Mouse (Mus musculus) ES-E14 (cell line): ENCODE data around the gene Olfr12.

Experiments
- CHD2 ChIP-seq: IDR thresholded peaks from 2 replicates; pipeline ENCODE4 v1.6.1; 2014; ENCODE audit warnings: mild to moderate bottlenecking, low read depth, low read length, inconsistent platforms
- HCFC1 ChIP-seq: IDR thresholded peaks from 2 replicates; pipeline ENCODE4 v1.6.1; 2012; ENCODE audit warnings: low read length, inconsistent platforms, borderline replicate concordance; ENCODE audit not compliant: insufficient read depth
- MAFK ChIP-seq: IDR thresholded peaks from 2 replicates; pipeline ENCODE4 v1.6.1; 2014; ENCODE audit warnings: mild to moderate bottlenecking, low read depth, low read length, inconsistent platforms; ENCODE audit not compliant: insufficient read depth
- ZC3H11A ChIP-seq: IDR thresholded peaks from 2 replicates; pipeline ENCODE4 v1.6.1; 2012; ENCODE audit warnings: low read depth, mild to moderate bottlenecking, inconsistent platforms, low read length, borderline replicate concordance

- no peak for TF ChIP-seq CHD2
- no peak for TF ChIP-seq MAFK
- TF ChIP-seq ZC3H11A = no peak
- TF ChIP-seq HCFC1 = peak; percentile 74; the same call in 1 of the 2 replicates
Measured at GRCm38 (mm10) chr1:92641514-92642272, 24.1 kb downstream of the Olfr12 start, which contains the start of gene Cops9.
